Mouse (Mus musculus) stomach, embryonic 16.5 days (tissue): ENCODE data around the gene Slc22a1. TPM values are rescaled to one million over a fixed set of nuclear protein-coding genes. Genes with fewer than 3 reads are reported as not detected.
"Not testable (repeated sequence)": the region's sequence is repeated elsewhere in the genome, so short reads cannot be mapped to it uniquely, and the experiment has no call there.

Experiments used
- ATAC-seq: fragments of 200-750 bp; cut with Nextera tagmentation; 2 replicates; pipeline ENCODE4 v1.8.0; 2017; ENCODE audit warnings: moderate number of reproducible peaks, moderate TSS enrichment; ENCODE audit not compliant: insufficient read depth, low FRiP score
- H3K27ac ChIP-seq: fragments of 300-500 bp; sonication (generic); 2 replicates; pipeline ENCODE4 v1.5.1; 2014; ENCODE audit warnings: low read length
- H3K27me3 ChIP-seq: fragments of 300-500 bp; sonication (generic); 2 replicates; pipeline ENCODE4 v1.6.1; 2014; ENCODE audit warnings: low read length, control low read depth, mixed read lengths; ENCODE audit not compliant: control insufficient read depth, insufficient read depth
- H3K36me3 ChIP-seq: fragments of 300-500 bp; sonication (generic); 2 replicates; pipeline ENCODE4 v1.6.1; 2014; ENCODE audit warnings: low read length; ENCODE audit not compliant: control insufficient read depth, insufficient read depth
- H3K4me1 ChIP-seq: fragments of 300-500 bp; sonication (generic); 2 replicates; pipeline ENCODE4 v1.6.1; 2014; ENCODE audit warnings: low read length, control low read depth, mixed read lengths; ENCODE audit not compliant: control insufficient read depth, insufficient read depth
- H3K4me2 ChIP-seq: fragments of 300-500 bp; sonication (generic); 2 replicates; pipeline ENCODE4 v1.6.1; 2014; ENCODE audit warnings: low read depth, low read length, mixed read lengths
- H3K4me3 ChIP-seq: fragments of 300-500 bp; sonication (generic); replicated peaks from 2 replicates; pipeline ENCODE4 v1.5.1; 2014; ENCODE audit warnings: mild to moderate bottlenecking, low read length
- H3K9ac ChIP-seq: fragments of 300-500 bp; sonication (generic); 2 replicates; pipeline ENCODE4 v1.6.1; 2014; ENCODE audit warnings: low read length
- H3K9me3 ChIP-seq: fragments of 300-500 bp; sonication (generic); replicated peaks from 2 replicates; pipeline ENCODE4 v1.6.1; 2016; ENCODE audit warnings: low read length, control low read depth; ENCODE audit not compliant: control insufficient read depth
- WGBS: fragments of 180-500 bp; shearing (Covaris S2); extraction: QIAGEN DNeasy Blood & Tissue Kit; methylation state at CpG from one replicate; pipeline ENCODE4 v1.1.7; 2014; 5-methylcytosine and 5-hydroxymethylcytosine counted together
- polyA plus RNA-seq: library from polyadenylated mRNA; unstranded; fragments of >200 nt; fragmentation: Nextera tagmentation; extraction: Ambion mirVana; gene quantifications from 2 replicates; pipeline ENCODE4 v1.2.1, GENCODE M21; 2015

Gene Slc22a1
- polyA plus RNA-seq, 1 experiment from 2014 or later, result 0.96 TPM

GRCm38 (mm10) chr17:12691899-12692298, 16.3 kb upstream of the Slc22a1 start:
- H3K27me3 ChIP-seq, result no peaks in the 10 kb centered on the region
- H3K27ac ChIP-seq, result no peak overlapping the region
- 73% methylated on average over 7 of the region's 7 CpGs for WGBS
- H3K9ac ChIP-seq, result no peak overlapping the region
- no peaks in the 10 kb centered on the region; the same call in 1 of the 2 replicates for H3K36me3 ChIP-seq
- H3K4me2 ChIP-seq, result no peak overlapping the region
- no peak overlapping the region for H3K4me3 ChIP-seq
- H3K4me1 ChIP-seq, result 0 out of 2 replicates have a peak, but pooled peaks cover 4% of the 10 kb centered on the region
- no peaks in the 10 kb centered on the region for H3K9me3 ChIP-seq
- no peak for ATAC-seq

GRCm38 (mm10) chr17:12689537-12689936, 13.9 kb upstream of the Slc22a1 start:
- ATAC-seq, result no peak
- no peaks in the 10 kb centered on the region for H3K27me3 ChIP-seq
- no peak overlapping the region for H3K4me3 ChIP-seq
- H3K9me3 ChIP-seq, result no peaks in the 10 kb centered on the region
- WGBS, result 55% methylated on average over 3 of the region's 3 CpGs
- H3K4me2 ChIP-seq, result no peak overlapping the region
- 0 out of 2 replicates have a peak, but pooled peaks cover 4% of the 10 kb centered on the region for H3K4me1 ChIP-seq
- no peaks in the 10 kb centered on the region; the same call in none of the 2 replicates for H3K36me3 ChIP-seq
- no peak overlapping the region for H3K9ac ChIP-seq
- H3K27ac ChIP-seq, result no peak overlapping the region

- H3K9ac ChIP-seq, result no peak overlapping the region
- no peak overlapping the region for H3K4me3 ChIP-seq
- no peak for ATAC-seq
- H3K9me3 ChIP-seq, result no peaks in the 10 kb centered on the region
- H3K4me1 ChIP-seq, result 0 out of 2 replicates have a peak, but pooled peaks cover 4% of the 10 kb centered on the region
- H3K4me2 ChIP-seq, result no peak overlapping the region
- H3K27ac ChIP-seq, result no peak overlapping the region
- no peaks in the 10 kb centered on the region; the same call in none of the 2 replicates for H3K36me3 ChIP-seq
- no peaks in the 10 kb centered on the region for H3K27me3 ChIP-seq
- 78% methylated on average over 20 of the region's 20 CpGs for WGBS
Measured at GRCm38 (mm10) chr17:12688427-12689110, 12.9 kb upstream of the Slc22a1 start.

- H3K4me1 ChIP-seq, result no peaks in the 10 kb centered on the region
- H3K27ac ChIP-seq, result no peak overlapping the region
- no peaks in the 10 kb centered on the region for H3K27me3 ChIP-seq
- ATAC-seq, result no peak
- H3K9me3 ChIP-seq, result no peaks in the 10 kb centered on the region
- H3K4me2 ChIP-seq, result no peak overlapping the region
- H3K9ac ChIP-seq, result no peak overlapping the region
- 74% methylated on average over 7 of the region's 7 CpGs for WGBS
- H3K36me3 ChIP-seq, result no peaks in the 10 kb centered on the region; the same call in none of the 2 replicates
- no peak overlapping the region for H3K4me3 ChIP-seq
Measured at GRCm38 (mm10) chr17:12684928-12685624, 9.4 kb upstream of the Slc22a1 start.

- Histone ChIP-seq H3K4me3 (no peak overlapping the region), H3K9ac (no peak overlapping the region), H3K4me2 (no peak overlapping the region), H3K36me3 (no peaks in the 10 kb centered on the region; the same call in none of the 2 replicates), H3K4me1 (no peaks in the 10 kb centered on the region), H3K27me3 (no peaks in the 10 kb centered on the region), H3K9me3 (no peaks in the 10 kb centered on the region), H3K27ac (no peak overlapping the region)
- ATAC-seq, result no peak
- WGBS, result 55% methylated on average over 4 of the region's 4 CpGs
Measured at GRCm38 (mm10) chr17:12684412-12684811, 8.8 kb upstream of the Slc22a1 start.

GRCm38 (mm10) chr17:12683582-12683981, 8.0 kb upstream of the Slc22a1 start:
- Histone ChIP-seq H3K27me3 (no peaks in the 10 kb centered on the region), H3K4me1 (no peaks in the 10 kb centered on the region), H3K4me3 (no peak overlapping the region), H3K36me3 (no peaks in the 10 kb centered on the region; the same call in 1 of the 2 replicates), H3K27ac (no peak overlapping the region), H3K9me3 (no peaks in the 10 kb centered on the region), H3K9ac (no peak overlapping the region), H3K4me2 (no peak overlapping the region)
- no peak for ATAC-seq
- 87% methylated on average over 13 of the region's 13 CpGs for WGBS

GRCm38 (mm10) chr17:12678261-12678660, 2.6 kb upstream of the Slc22a1 start:
- ATAC-seq, result no peak
- no peaks in the 10 kb centered on the region for H3K9me3 ChIP-seq

GRCm38 (mm10) chr17:12677139-12677538, 1.5 kb upstream of the Slc22a1 start:
- Histone ChIP-seq H3K36me3 (no peaks in the 10 kb centered on the region), H3K9ac (no peak overlapping the region), H3K4me3 (no peak overlapping the region), H3K9me3 (no peaks in the 10 kb centered on the region), H3K4me1 (peaks cover 2% of the 10 kb centered on the region; the same call in 1 of the 2 replicates), H3K27me3 (no peaks in the 10 kb centered on the region), H3K4me2 (no peak overlapping the region), H3K27ac (no peak overlapping the region)
- no peak for ATAC-seq

More at GRCm38 (mm10) chr17:12678261-12678660, 2.6 kb upstream of the Slc22a1 start:
- no peak overlapping the region for H3K27ac ChIP-seq
- H3K27me3 ChIP-seq, result no peaks in the 10 kb centered on the region
- no peak overlapping the region for H3K9ac ChIP-seq
- peaks cover 2% of the 10 kb centered on the region; the same call in 1 of the 2 replicates for H3K4me1 ChIP-seq
- H3K4me2 ChIP-seq, result no peak overlapping the region
- H3K36me3 ChIP-seq, result no peaks in the 10 kb centered on the region
- no peak overlapping the region for H3K4me3 ChIP-seq

GRCm38 (mm10) chr17:12674980-12675379, 649 bp downstream of the Slc22a1 start:
- H3K36me3 ChIP-seq, H3K4me3 ChIP-seq, ATAC-seq, H3K4me1 ChIP-seq, H3K9ac ChIP-seq, H3K4me2 ChIP-seq, H3K27me3 ChIP-seq, H3K27ac ChIP-seq, H3K9me3 ChIP-seq: not testable (repeated sequence)
- 80% methylated on average over 7 of the region's 7 CpGs for WGBS
